Mouse (Mus musculus) heart, adult 2 months (tissue): ENCODE measurements at regions not wholly inside any gene's neighbourhood (a gene's known extent, or its start where the extent isn't known, plus 50 kb on each side); places are given as distances from the start of the nearest gene placed in this dataset.

ENCODE experiments used
- CTCF ChIP-seq: fragments of 200-600 bp; IDR thresholded peaks from 2 replicates; pipeline ENCODE4 v1.8.1; 2022; ENCODE audit warnings: antibody characterized with exemption, mild to moderate bottlenecking, moderate library complexity
- EP300 ChIP-seq: fragments of 200-500 bp; IDR thresholded peaks from 2 replicates; pipeline ENCODE4 v1.6.1; 2011; ENCODE audit warnings: low read depth, low read length, control low read depth; ENCODE audit not compliant: insufficient read depth
- POLR2A ChIP-seq: fragments of 200-500 bp; IDR thresholded peaks from 2 replicates; pipeline ENCODE4 v1.6.1; 2011; ENCODE audit warnings: mild to moderate bottlenecking, low read depth, low read length, control low read depth; ENCODE audit not compliant: insufficient read depth

DNA sequence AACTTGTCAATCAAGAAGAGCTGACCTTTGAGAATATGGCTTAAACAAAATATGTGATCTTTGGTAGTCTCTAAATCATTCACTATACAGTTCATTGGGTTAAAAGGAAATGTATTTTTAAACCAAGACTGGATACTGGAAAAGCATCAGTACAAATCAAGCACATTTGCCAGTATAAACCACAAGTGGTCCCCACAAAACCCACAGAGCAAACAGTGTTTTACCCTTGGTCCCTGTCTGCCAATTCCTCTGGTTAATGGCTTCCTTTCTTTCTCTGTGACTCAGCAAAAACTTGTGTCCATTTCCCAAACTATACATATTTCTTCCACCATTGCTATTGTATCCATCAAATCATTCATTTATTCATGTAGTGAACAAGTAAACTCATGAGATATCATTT is 296.0 kb upstream of the Mme start:
- no peak for TF ChIP-seq CTCF
- TF ChIP-seq POLR2A = no peak
- no peak for TF ChIP-seq EP300
